Mouse (Mus musculus) heart, adult 2 months (tissue): ENCODE measurements at regions not wholly inside any gene's neighbourhood (a gene's known extent, or its start where the extent isn't known, plus 50 kb on each side); places are given as distances from the start of the nearest gene placed in this dataset.

Experiments used
- DNase-seq, 2 experiments: peaks; one replicate each; pipeline ENCODE4 v3.0.0; 2021
- H3K27ac ChIP-seq: fragments of 200-600 bp; 2 replicates; pipeline ENCODE4 v1.8.1; 2022
- H3K27me3 ChIP-seq: fragments of 200-500 bp; 2 replicates; pipeline ENCODE4 v1.6.1; 2012; ENCODE audit warnings: mild to moderate bottlenecking, low read length, inconsistent platforms, mixed read lengths; ENCODE audit not compliant: control insufficient read depth, insufficient read depth
- H3K36me3 ChIP-seq: fragments of 200-500 bp; 2 replicates; pipeline ENCODE4 v1.6.1; 2012; ENCODE audit warnings: low read length, inconsistent platforms; ENCODE audit not compliant: control insufficient read depth, insufficient read depth
- H3K4me1 ChIP-seq: fragments of 200-500 bp; 2 replicates; pipeline ENCODE4 v1.6.1; 2011; ENCODE audit warnings: low read length; ENCODE audit not compliant: control insufficient read depth, insufficient read depth
- H3K4me3 ChIP-seq: fragments of 200-600 bp; 2 replicates; pipeline ENCODE4 v1.8.1; 2022
- H3K79me2 ChIP-seq: fragments of 200-500 bp; replicated peaks from 2 replicates; pipeline ENCODE4 v1.6.1; 2012; ENCODE audit warnings: mild to moderate bottlenecking, inconsistent platforms, low read length, moderate library complexity, mixed read lengths; ENCODE audit not compliant: control insufficient read depth, insufficient read depth
- H3K9ac ChIP-seq: fragments of 200-500 bp; 2 replicates; pipeline ENCODE4 v1.6.1; 2012; ENCODE audit warnings: low read depth, mild to moderate bottlenecking, control low read depth, inconsistent platforms, low read length, mixed read lengths
- CTCF ChIP-seq: fragments of 200-600 bp; IDR thresholded peaks from 2 replicates; pipeline ENCODE4 v1.8.1; 2022; ENCODE audit warnings: antibody characterized with exemption, mild to moderate bottlenecking, moderate library complexity
- EP300 ChIP-seq: fragments of 200-500 bp; IDR thresholded peaks from 2 replicates; pipeline ENCODE4 v1.6.1; 2011; ENCODE audit warnings: low read depth, low read length, control low read depth; ENCODE audit not compliant: insufficient read depth
- POLR2A ChIP-seq: fragments of 200-500 bp; IDR thresholded peaks from 2 replicates; pipeline ENCODE4 v1.6.1; 2011; ENCODE audit warnings: mild to moderate bottlenecking, low read depth, low read length, control low read depth; ENCODE audit not compliant: insufficient read depth
- WGBS: fragments of 180-500 bp; shearing (Covaris S2); methylation state at CpG from one replicate; pipeline ENCODE4 v1.1.7; 2018; 5-methylcytosine and 5-hydroxymethylcytosine counted together
- intact Hi-C: fragments of 180-260 bp; cut with DNase I; formaldehyde crosslinking; loops from one replicate; pipeline ENCODE4 v1.15.1; 2025
- microRNA-seq, 2 experiments: library from miRNA; unstranded; fragments of <30 nt; microRNA quantifications; one replicate each; pipeline ENCODE4 v1.2.0; 2021

DNA sequence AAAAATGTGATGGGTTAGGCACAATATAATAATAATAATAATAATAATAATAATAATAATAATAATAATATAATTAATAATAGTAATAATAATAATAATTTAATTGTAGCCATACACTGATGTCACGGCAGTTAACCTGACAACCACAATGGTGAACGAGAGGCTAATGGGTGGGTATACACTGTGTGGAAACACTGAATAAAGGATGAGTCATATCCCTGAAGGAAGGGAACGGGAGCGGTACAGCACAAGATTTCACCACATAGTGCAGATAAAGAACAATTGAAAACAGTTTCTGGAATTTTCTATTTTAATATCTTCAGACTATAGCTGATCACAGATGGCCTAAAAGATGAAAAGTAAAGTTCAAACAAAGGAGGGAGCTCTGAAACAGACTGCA lies 365.6 kb downstream of the Xylt1 start:
- Histone ChIP-seq H3K9ac (no peak overlapping the region), H3K4me3 (no peak overlapping the region), H3K27me3 (no peaks in the 10 kb centered on the region), H3K79me2 (no peaks in the 10 kb centered on the region), H3K36me3 (no peaks in the 10 kb centered on the region), H3K4me1 (no peaks in the 10 kb centered on the region), H3K27ac (no peak overlapping the region)
- DNase-seq, result no peak
- 35% methylated on average over 4 of the region's 4 CpGs for WGBS
- intact Hi-C loops, result no loop called here
- no peak for TF ChIP-seq EP300
- TF ChIP-seq CTCF, result no peak
- TF ChIP-seq POLR2A, result no peak

- Histone ChIP-seq H3K9ac (no peak overlapping the region), H3K36me3 (no peaks in the 10 kb centered on the region), H3K27ac (no peak overlapping the region), H3K4me1 (no peaks in the 10 kb centered on the region), H3K4me3 (no peak overlapping the region), H3K27me3 (peaks cover 1% of the 10 kb centered on the region; the same call in 1 of the 2 replicates), H3K79me2 (no peaks in the 10 kb centered on the region)
- peak; percentile 34 to 44 for DNase-seq
- intact Hi-C loops, result no loop called here
- no peak for TF ChIP-seq EP300
- no peak for TF ChIP-seq POLR2A
- TF ChIP-seq CTCF, result no peak
- WGBS, result 53% methylated on average over 6 of the region's 6 CpGs
Measured at GRCm38 (mm10) chr7:117739706-117740105, 358.9 kb downstream of the Xylt1 start.

- Histone ChIP-seq H3K27ac (no peak overlapping the region), H3K4me1 (no peaks in the 10 kb centered on the region), H3K36me3 (no peaks in the 10 kb centered on the region), H3K27me3 (peaks cover 1% of the 10 kb centered on the region; the same call in 1 of the 2 replicates), H3K9ac (no peak overlapping the region), H3K79me2 (no peaks in the 10 kb centered on the region), H3K4me3 (no peak overlapping the region)
- DNase-seq, result no peak
- no peak for TF ChIP-seq POLR2A
- no peak for TF ChIP-seq CTCF
- TF ChIP-seq EP300, result no peak
- 70% methylated on average over 3 of the region's 3 CpGs for WGBS
- intact Hi-C loops, result no loop called here
Measured at GRCm38 (mm10) chr7:117735699-117736020, 354.9 kb downstream of the Xylt1 start.

DNA sequence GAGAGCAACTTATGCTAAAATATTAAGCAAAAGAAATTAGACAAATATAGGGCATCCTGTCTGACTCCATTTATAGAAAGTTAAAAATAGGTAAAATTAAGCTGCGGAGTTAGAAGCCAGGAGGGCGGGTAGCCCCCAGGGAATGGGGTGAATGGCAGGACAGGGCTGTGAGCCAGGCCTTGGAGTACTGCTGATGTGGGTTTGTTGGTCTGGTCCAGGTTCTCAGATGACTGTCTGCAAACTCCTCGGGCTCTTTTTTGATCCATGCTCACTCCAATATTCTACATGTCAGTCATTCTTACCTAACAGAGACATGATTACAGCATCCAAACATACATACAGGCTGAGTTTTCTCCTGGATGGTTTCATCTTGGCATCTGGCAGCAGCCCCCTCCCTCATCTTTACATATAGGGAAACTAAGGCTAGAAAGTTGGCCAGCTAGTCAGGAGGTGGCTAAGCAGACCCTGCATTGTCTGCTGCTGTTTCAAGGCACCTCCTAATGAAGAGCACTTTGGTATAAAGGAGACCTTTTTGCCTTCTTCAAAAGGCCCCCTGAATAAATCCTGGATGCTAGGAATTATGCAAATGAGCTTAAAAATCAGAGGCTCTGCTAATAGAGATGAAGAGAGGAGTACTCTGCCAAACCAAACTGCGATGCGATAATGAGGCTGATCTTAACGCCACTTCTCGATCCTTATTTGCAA lies 354.4 kb downstream of the Xylt1 start:
- H3K27me3 ChIP-seq, result peaks cover 1% of the 10 kb centered on the region; the same call in 1 of the 2 replicates
- intact Hi-C loops, result no loop called here
- TF ChIP-seq EP300 (no peak), CTCF (no peak), POLR2A (no peak)
- no peak overlapping the region for H3K27ac ChIP-seq
- no peak for DNase-seq
- no peaks in the 10 kb centered on the region for H3K36me3 ChIP-seq
- H3K4me3 ChIP-seq, result no peak overlapping the region
- no peaks in the 10 kb centered on the region for H3K4me1 ChIP-seq
- no peaks in the 10 kb centered on the region for H3K79me2 ChIP-seq
- 77% methylated on average over 7 of the region's 7 CpGs for WGBS
- H3K9ac ChIP-seq, result no peak overlapping the region

GRCm38 (mm10) chr7:117729067-117729466 lies 348.3 kb downstream of the Xylt1 start:
- H3K27ac ChIP-seq, result no peak overlapping the region
- intact Hi-C loops, result no loop called here
- no peak overlapping the region for H3K9ac ChIP-seq
- TF ChIP-seq CTCF (peak; percentile 38), EP300 (no peak)
- no peaks in the 10 kb centered on the region for H3K36me3 ChIP-seq
- H3K79me2 ChIP-seq, result no peaks in the 10 kb centered on the region
- DNase-seq, result no peak
- no peaks in the 10 kb centered on the region for H3K27me3 ChIP-seq
- no peak overlapping the region for H3K4me3 ChIP-seq
- H3K4me1 ChIP-seq, result no peaks in the 10 kb centered on the region
- WGBS, result 80% methylated on average over 4 of the region's 4 CpGs

Small RNA genes in the stretch of these regions (microRNA-seq; reads per million reads assigned to microRNA genes)
- gene Gm24063, result 0 reads per million in 2 experiments
